Mouse (Mus musculus): ENCODE results near the gene Tnfrsf1b. TPM values are rescaled to one million over a fixed set of nuclear protein-coding genes. Genes with fewer than 3 reads are reported as not detected.

Tnfrsf1b gene
- total and polyA plus RNA-seq, 3 experiments, result 11.4 to 21.6 (median 14.9) TPM

GRCm38 (mm10) chr4:145250002-145250401, 3.3 kb upstream of the Tnfrsf1b start:
- no peaks in the 10 kb centered on the region for H3K27me3 ChIP-seq (replicated peaks)
- in situ Hi-C loops (cut with MboI; ENCODE audit: low pct_ligation_motif_present, low pct_unique_long_range_greater_than_20kb, low sequenced_read_pairs), result no loop called here
- no peaks in the 10 kb centered on the region for H3K9me3 ChIP-seq (replicated peaks; ENCODE audit: low read length)
- peaks cover 5% of the 10 kb centered on the region for H3K79me2 ChIP-seq (replicated peaks; ENCODE audit: control insufficient read depth, extremely low read depth, insufficient read depth, poor library complexity, severe bottlenecking)
- dilution Hi-C loops (cut with MboI; ENCODE audit: extremely low pct_ligation_motif_present, extremely low pct_unique_long_range_greater_than_20kb, low sequenced_read_pairs), result no loop called here
- no peak overlapping the region for H3K27ac ChIP-seq (ENCODE audit: insufficient read depth, low read depth)
- no peak overlapping the region for H3K4me3 ChIP-seq (replicated peaks in 1 of 3; ENCODE audit: low read depth in 2 of 3, low read length in 2 of 3, poor library complexity in 1 of 3)
- DNase-seq (ENCODE audit: extremely low read depth), result peak; percentile 54
- TF ChIP-seq IRF4 (IDR thresholded peaks at IDR 0.05; ENCODE audit: low read depth, low read length) (peak; percentile 54; the same call in 1 of the 2 replicates), TCF12 (IDR thresholded peaks at IDR 0.05; ENCODE audit: low read depth, low read length) (peak; percentile 28; the same call in 1 of the 2 replicates), BHLHE40 (IDR thresholded peaks at IDR 0.05; ENCODE audit: low read depth, low read length) (peak; percentile 84), ETS1 (conservative IDR thresholded peaks at IDR 0.05; ENCODE audit: low read depth, low read length) (peak; percentile 45; the same call in 1 of the 2 replicates), HCFC1 (IDR thresholded peaks at IDR 0.05; ENCODE audit: low read depth, low read length) (no peak), ZMIZ1 (IDR thresholded peaks at IDR 0.05; ENCODE audit: low read depth, low read length) (no peak)
- peaks cover 47 to 83% of the 10 kb centered on the region in 2 experiments for H3K4me1 ChIP-seq (ENCODE audit: control insufficient read depth in 1 of 2, insufficient read depth in 2 of 2)
- no peak overlapping the region for H3K9ac ChIP-seq (ENCODE audit: insufficient read depth, low read depth)
- H3K4me2 ChIP-seq (ENCODE audit: insufficient read depth, low read depth, poor library complexity, severe bottlenecking), result 0 out of 2 replicates have a peak overlapping the region, but pooled peaks have one; percentile 16
- no peaks in the 10 kb centered on the region for H3K36me3 ChIP-seq (replicated peaks in 1 of 2; ENCODE audit: control insufficient read depth in 1 of 2, insufficient read depth in 1 of 2, low read length in 1 of 2)

DNA sequence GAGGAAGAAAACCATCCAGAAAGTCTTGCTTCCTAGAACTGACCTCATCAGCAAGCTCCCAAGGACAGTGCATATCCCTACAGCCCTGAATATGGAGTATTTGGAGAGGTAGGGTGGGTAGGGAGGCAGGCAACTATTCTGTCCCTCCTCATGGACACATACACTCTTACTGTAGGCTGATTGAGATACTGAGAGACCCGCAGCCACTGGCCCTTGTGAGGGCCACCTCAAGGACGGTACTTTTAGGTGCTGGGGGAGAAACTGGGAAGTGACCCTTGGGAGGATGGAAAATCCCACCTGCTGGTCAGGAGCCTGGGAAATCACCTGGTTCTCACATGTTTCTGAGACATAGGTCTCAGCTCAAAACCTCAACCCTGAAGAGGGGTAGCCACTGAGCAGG, 886 bp upstream of the Tnfrsf1b start:
- 0 out of 2 replicates have a peak, but pooled peaks have one; percentile 12 for TF ChIP-seq MEF2A (IDR thresholded peaks at IDR 0.05; ENCODE audit: borderline replicate concordance, low read depth, low read length)
- 0 out of 2 replicates have a peak, but pooled peaks have one; percentile 23 for TF ChIP-seq BHLHE40 (IDR thresholded peaks at IDR 0.05; ENCODE audit: low read depth, low read length)
- no peak for TF ChIP-seq SMC3 (IDR thresholded peaks at IDR 0.05; ENCODE audit: low read depth, low read length)
- 0 out of 2 replicates have a peak, but pooled peaks have one; percentile 13 for TF ChIP-seq EP300 (IDR thresholded peaks at IDR 0.05; ENCODE audit: low read length)
- in situ Hi-C loops (cut with MboI; ENCODE audit: low pct_ligation_motif_present, low pct_unique_long_range_greater_than_20kb, low sequenced_read_pairs), result no loop called here
- dilution Hi-C loops (cut with MboI; ENCODE audit: extremely low pct_ligation_motif_present, extremely low pct_unique_long_range_greater_than_20kb, low sequenced_read_pairs), result no loop called here

GRCm38 (mm10) chr4:145245581-145245980, 1.1 kb downstream of the Tnfrsf1b start:
- H3K27ac ChIP-seq (ENCODE audit: insufficient read depth, low read depth), result no peak overlapping the region
- DNase-seq (ENCODE audit: extremely low read depth), result no peak
- H3K4me3 ChIP-seq (replicated peaks in 1 of 3; ENCODE audit: low read depth in 2 of 3, low read length in 2 of 3, poor library complexity in 1 of 3), result peak overlapping the region; percentile 44 to 86 (median 84)
- no peaks in the 10 kb centered on the region for H3K9me3 ChIP-seq (replicated peaks; ENCODE audit: low read length)
- H3K4me2 ChIP-seq (ENCODE audit: insufficient read depth, low read depth, poor library complexity, severe bottlenecking), result peak overlapping the region; percentile 46
- TF ChIP-seq KAT2A (IDR thresholded peaks at IDR 0.05; ENCODE audit: insufficient replicate concordance, low read length) (no peak), USF2 (conservative IDR thresholded peaks at IDR 0.05; ENCODE audit: low read depth, low read length) (no peak), MYC (IDR thresholded peaks at IDR 0.05; ENCODE audit: low read depth, low read length) (no peak), ZNF384 (IDR thresholded peaks at IDR 0.05; ENCODE audit: low read depth, low read length) (no peak), ETS1 (conservative IDR thresholded peaks at IDR 0.05; ENCODE audit: low read depth, low read length) (no peak), RCOR1 (conservative IDR thresholded peaks at IDR 0.05; ENCODE audit: low read depth, low read length) (no peak), MAX (IDR thresholded peaks at IDR 0.05; ENCODE audit: low read length) (no peak), TBP (conservative IDR thresholded peaks at IDR 0.05; ENCODE audit: low read depth, low read length) (no peak), ELF1 (IDR thresholded peaks at IDR 0.05; ENCODE audit: low read depth, low read length) (no peak), RAD21 (IDR thresholded peaks at IDR 0.05; ENCODE audit: low read depth, low read length) (no peak)
- peaks cover 11% of the 10 kb centered on the region for H3K79me2 ChIP-seq (replicated peaks; ENCODE audit: control insufficient read depth, extremely low read depth, insufficient read depth, poor library complexity, severe bottlenecking)
- H3K4me1 ChIP-seq (ENCODE audit: control insufficient read depth in 1 of 2, insufficient read depth in 2 of 2), result peaks cover 43 to 80% of the 10 kb centered on the region in 2 experiments
- H3K27me3 ChIP-seq (replicated peaks), result no peaks in the 10 kb centered on the region
- H3K36me3 ChIP-seq (replicated peaks in 1 of 2; ENCODE audit: control insufficient read depth in 1 of 2, insufficient read depth in 1 of 2, low read length in 1 of 2), result peaks cover 0 to 16% of the 10 kb centered on the region in 2 experiments
- dilution Hi-C loops (cut with MboI; ENCODE audit: extremely low pct_ligation_motif_present, extremely low pct_unique_long_range_greater_than_20kb, low sequenced_read_pairs), result no loop called here
- peak overlapping the region; percentile 63; the same call in 1 of the 2 replicates for H3K9ac ChIP-seq (ENCODE audit: insufficient read depth, low read depth)
- in situ Hi-C loops (cut with MboI; ENCODE audit: low pct_ligation_motif_present, low pct_unique_long_range_greater_than_20kb, low sequenced_read_pairs), result no loop called here

More for the DNA sequence above, 886 bp upstream of the Tnfrsf1b start:
- Histone ChIP-seq H3K4me1 (ENCODE audit: control insufficient read depth in 1 of 2, insufficient read depth in 2 of 2) (peaks cover 43 to 82% of the 10 kb centered on the region in 2 experiments), H3K4me2 (ENCODE audit: insufficient read depth, low read depth, poor library complexity, severe bottlenecking) (no peak overlapping the region), H3K4me3 (replicated peaks in 1 of 3; ENCODE audit: low read depth in 2 of 3, low read length in 2 of 3, poor library complexity in 1 of 3) (no peak overlapping the region), H3K9me3 (replicated peaks; ENCODE audit: low read length) (no peaks in the 10 kb centered on the region), H3K27me3 (replicated peaks) (no peaks in the 10 kb centered on the region), H3K36me3 (replicated peaks in 1 of 2; ENCODE audit: control insufficient read depth in 1 of 2, insufficient read depth in 1 of 2, low read length in 1 of 2) (peaks cover 0 to 15% of the 10 kb centered on the region in 2 experiments), H3K27ac (ENCODE audit: insufficient read depth, low read depth) (no peak overlapping the region), H3K9ac (ENCODE audit: insufficient read depth, low read depth) (no peak overlapping the region), H3K79me2 (replicated peaks; ENCODE audit: control insufficient read depth, extremely low read depth, insufficient read depth, poor library complexity, severe bottlenecking) (peaks cover 11% of the 10 kb centered on the region)
- no peak for DNase-seq (ENCODE audit: extremely low read depth)
